Mouse (Mus musculus): ENCODE results near the gene Adamtsl1. TPM values are rescaled to one million over a fixed set of nuclear protein-coding genes. Genes with fewer than 3 reads are reported as not detected.

Adamtsl1 gene
- polyA plus RNA-seq, 1 experiment from 2014 or later: 3.0 TPM

DNA sequence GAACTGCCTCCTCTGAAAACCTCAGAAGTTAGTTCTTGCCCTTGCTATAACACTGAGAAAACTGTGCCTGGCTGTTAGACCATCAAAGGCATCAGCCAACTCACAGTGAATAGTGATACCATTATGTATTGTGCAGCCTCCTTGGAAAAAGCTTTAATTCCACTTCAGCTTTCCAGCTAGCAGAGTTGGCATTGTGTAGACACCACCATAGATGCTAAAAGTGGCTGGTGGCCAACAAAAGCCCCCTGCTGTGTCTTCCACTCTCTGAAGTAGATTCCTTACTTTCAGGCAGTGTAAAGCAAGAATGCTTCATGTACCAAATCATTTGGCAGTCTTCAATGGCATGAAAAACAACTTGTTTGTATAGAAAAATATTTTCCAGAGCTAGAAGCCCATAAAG is 323.1 kb downstream of the Adamtsl1 start:
- H3K4me3 ChIP-seq: no peak overlapping the region
- no peaks in the 10 kb centered on the region for H3K9me3 ChIP-seq
- H3K4me1 ChIP-seq: peaks cover 18% of the 10 kb centered on the region
- no peaks in the 10 kb centered on the region for H3K36me3 ChIP-seq (replicated peaks)
- no peaks in the 10 kb centered on the region; the same call in 1 of the 2 replicates for H3K27me3 ChIP-seq (ENCODE audit: poor library complexity, severe bottlenecking)
- DNase-seq (ENCODE audit: extremely low spot score, low spot score): no peak
- H3K27ac ChIP-seq: no peak overlapping the region

DNA sequence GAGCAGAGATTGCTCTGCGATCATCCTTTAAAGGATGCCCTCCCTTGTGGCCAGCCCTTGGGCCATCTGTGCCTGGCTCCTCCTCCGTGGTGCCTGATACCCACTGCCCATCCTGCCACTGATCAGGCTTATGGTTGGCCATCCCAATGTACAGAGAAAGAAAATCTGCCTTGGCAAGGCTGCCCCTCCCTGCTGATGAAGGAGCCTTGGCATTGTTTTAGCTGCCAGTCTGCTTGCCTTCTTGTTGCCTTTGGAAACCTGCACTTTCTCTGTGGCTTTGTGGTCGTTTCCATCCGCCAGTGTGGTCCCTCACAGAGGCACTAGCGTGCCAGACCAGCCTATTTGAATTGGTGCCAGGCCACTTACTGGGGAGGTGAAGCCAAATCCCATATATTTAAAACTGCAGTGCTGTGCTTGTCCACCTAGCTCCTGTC is 323.6 kb downstream of the Adamtsl1 start:
- no peak overlapping the region for H3K27ac ChIP-seq
- H3K27me3 ChIP-seq (ENCODE audit: poor library complexity, severe bottlenecking): no peaks in the 10 kb centered on the region; the same call in 1 of the 2 replicates
- no peak for DNase-seq (ENCODE audit: extremely low spot score, low spot score)
- H3K4me1 ChIP-seq: peaks cover 18% of the 10 kb centered on the region
- no peaks in the 10 kb centered on the region for H3K9me3 ChIP-seq
- H3K4me3 ChIP-seq: no peak overlapping the region
- no peaks in the 10 kb centered on the region for H3K36me3 ChIP-seq (replicated peaks)
- 77% methylated on average over 5 of the region's 5 CpGs for WGBS

DNA sequence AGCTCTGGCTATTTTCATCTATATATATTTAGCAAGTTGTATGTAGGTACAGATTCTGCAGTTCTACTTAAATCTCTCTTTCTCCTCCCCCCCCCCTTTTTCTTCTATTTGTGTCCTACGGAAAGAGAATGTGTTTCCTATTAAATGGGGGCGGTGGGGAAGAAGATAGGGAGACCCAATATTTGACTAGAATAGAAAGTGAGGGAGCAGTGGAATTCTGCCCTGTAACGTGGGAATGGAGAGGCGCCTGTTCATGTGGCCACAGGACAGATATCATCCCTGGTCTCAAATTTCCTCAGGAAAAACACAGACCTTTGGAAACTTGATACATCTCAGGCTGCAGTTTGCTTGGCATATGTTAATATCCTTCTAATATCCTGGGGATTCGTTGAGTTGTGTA is 324.1 kb downstream of the Adamtsl1 start:
- H3K27me3 ChIP-seq (ENCODE audit: poor library complexity, severe bottlenecking): no peaks in the 10 kb centered on the region; the same call in 1 of the 2 replicates
- H3K4me1 ChIP-seq: peaks cover 18% of the 10 kb centered on the region
- DNase-seq (ENCODE audit: extremely low spot score, low spot score): no peak
- 67% methylated on average over 5 of the region's 5 CpGs for WGBS
- no peaks in the 10 kb centered on the region for H3K36me3 ChIP-seq (replicated peaks)
- H3K27ac ChIP-seq: no peak overlapping the region
- H3K9me3 ChIP-seq: no peaks in the 10 kb centered on the region
- no peak overlapping the region for H3K4me3 ChIP-seq

DNA sequence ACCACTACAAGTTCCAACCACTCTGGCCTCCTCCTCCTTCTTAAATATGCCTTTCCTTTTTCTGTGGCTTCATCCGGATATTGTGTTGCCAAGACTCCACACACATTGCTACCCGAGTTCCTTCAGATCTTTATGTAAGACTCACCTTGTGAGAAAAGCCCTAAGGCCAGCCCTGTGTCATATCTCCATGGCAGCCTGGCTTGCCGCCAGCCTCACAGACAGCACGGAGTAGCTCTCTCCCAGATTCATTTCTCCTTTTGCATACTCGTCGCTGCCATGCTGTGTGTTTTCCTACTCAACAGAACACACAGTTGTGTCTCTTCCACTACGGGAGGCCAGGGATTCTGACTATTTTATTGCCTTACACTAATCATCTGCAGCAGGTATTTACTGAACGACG is 328.1 kb downstream of the Adamtsl1 start:
- WGBS: 92% methylated on average over 9 of the region's 9 CpGs
- Histone ChIP-seq H3K36me3 (replicated peaks) (no peaks in the 10 kb centered on the region), H3K27me3 (ENCODE audit: poor library complexity, severe bottlenecking) (no peaks in the 10 kb centered on the region; the same call in 1 of the 2 replicates)

DNA sequence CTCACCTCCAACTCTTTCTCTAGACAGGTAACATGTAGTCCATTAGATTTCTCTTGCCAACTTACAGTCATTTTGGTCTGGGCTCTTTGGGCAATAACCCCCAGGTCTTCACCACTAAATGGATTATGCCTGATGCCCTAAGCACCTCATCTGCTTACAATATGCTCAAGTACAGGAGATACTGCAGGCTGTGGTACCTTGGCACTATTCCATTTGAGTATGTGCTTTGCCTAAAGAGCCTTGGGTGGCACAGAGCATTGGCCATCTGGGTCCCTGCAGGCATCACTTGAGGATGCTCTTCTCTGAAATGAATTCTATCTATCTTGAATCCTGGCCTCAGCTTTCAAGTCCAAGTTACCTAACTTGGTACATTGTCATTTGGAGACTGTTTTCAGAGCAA is 330.4 kb downstream of the Adamtsl1 start:
- no peak overlapping the region for H3K4me3 ChIP-seq
- no peak overlapping the region for H3K27ac ChIP-seq
- no peaks in the 10 kb centered on the region for H3K9me3 ChIP-seq
- peaks cover 9% of the 10 kb centered on the region for H3K4me1 ChIP-seq
- H3K27me3 ChIP-seq (ENCODE audit: poor library complexity, severe bottlenecking): no peaks in the 10 kb centered on the region; the same call in 1 of the 2 replicates
- H3K36me3 ChIP-seq (replicated peaks): no peaks in the 10 kb centered on the region
- no peak for DNase-seq (ENCODE audit: extremely low spot score, low spot score)

More for the DNA sequence above, 328.1 kb downstream of the Adamtsl1 start:
- DNase-seq (ENCODE audit: extremely low spot score, low spot score): no peak
- Histone ChIP-seq H3K9me3 (no peaks in the 10 kb centered on the region), H3K4me1 (peaks cover 20% of the 10 kb centered on the region), H3K4me3 (no peak overlapping the region), H3K27ac (no peak overlapping the region)

DNA sequence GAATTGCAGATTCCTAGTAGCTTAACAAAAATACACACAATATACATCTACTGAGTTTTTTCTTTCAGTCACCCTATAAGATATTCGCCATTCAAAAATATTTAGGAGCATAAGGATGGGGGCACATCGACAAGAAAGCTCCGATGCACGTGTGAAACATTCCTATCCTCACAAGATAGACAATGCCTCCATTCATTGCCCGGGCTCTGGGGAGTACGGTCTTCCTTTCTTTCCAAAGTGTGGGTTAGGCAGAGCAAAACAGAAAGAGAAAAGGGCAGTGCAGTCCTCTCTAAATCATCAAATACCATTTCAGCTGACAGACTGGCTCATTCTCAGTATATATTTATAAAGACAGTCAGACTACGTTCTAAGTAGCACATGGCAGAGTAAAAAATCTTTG is 332.0 kb downstream of the Adamtsl1 start:
- peaks cover 9% of the 10 kb centered on the region for H3K4me1 ChIP-seq
- H3K36me3 ChIP-seq (replicated peaks): no peaks in the 10 kb centered on the region
- H3K4me3 ChIP-seq: no peak overlapping the region
- WGBS: 38% methylated on average over 7 of the region's 7 CpGs
- no peaks in the 10 kb centered on the region for H3K27me3 ChIP-seq (ENCODE audit: poor library complexity, severe bottlenecking)
- no peak overlapping the region for H3K27ac ChIP-seq
- DNase-seq (ENCODE audit: extremely low spot score, low spot score): no peak
- H3K9me3 ChIP-seq: no peaks in the 10 kb centered on the region

DNA sequence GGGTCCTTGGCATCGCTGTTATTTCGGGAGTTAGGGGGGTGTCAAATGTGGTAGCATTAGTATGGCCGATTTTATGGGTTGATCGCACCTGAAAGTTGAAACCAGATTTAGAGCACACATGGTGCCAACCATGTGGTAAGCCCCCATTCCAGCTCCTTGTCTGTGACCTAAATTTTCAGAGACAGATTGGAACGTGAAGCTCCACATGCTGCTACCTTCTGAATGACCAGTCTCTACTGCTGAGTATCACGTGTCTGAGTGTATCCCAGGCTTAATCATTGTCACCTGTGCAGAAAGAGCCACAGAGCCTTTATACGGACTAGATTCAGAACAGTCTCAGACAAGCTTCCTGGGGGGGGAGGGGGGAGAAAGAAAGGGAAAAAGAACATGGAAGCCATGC is 339.4 kb downstream of the Adamtsl1 start:
- 82% methylated on average over 7 of the region's 7 CpGs for WGBS
- no peak for DNase-seq (ENCODE audit: extremely low spot score, low spot score)
- H3K9me3 ChIP-seq: no peaks in the 10 kb centered on the region

DNA sequence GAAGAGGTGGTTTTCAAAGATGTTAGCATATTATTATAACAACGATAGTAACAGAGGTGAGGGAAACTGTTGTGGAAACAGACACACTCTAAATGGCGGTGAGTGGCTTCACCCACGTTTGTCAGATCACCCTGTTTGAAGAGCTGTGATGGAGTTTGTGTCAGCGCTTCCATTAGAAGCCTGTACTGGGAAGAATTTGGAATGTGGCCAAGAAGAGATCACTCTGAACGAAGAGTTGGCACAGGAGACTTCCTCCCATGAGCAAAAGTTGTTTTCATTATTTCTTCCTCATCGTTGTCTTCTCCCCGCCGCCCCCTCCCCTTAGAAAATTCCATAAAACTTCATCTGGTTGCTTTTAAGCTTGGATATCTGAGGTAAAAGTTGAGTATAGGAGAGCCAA is 340.5 kb downstream of the Adamtsl1 start:
- no peak for DNase-seq (ENCODE audit: extremely low spot score, low spot score)
- Histone ChIP-seq H3K27ac (no peak overlapping the region), H3K4me1 (no peaks in the 10 kb centered on the region), H3K36me3 (replicated peaks) (no peaks in the 10 kb centered on the region), H3K9me3 (no peaks in the 10 kb centered on the region), H3K4me3 (no peak overlapping the region), H3K27me3 (ENCODE audit: poor library complexity, severe bottlenecking) (no peaks in the 10 kb centered on the region)
- 88% methylated on average over 8 of the region's 8 CpGs for WGBS

More for the DNA sequence above, 339.4 kb downstream of the Adamtsl1 start:
- Histone ChIP-seq H3K4me1 (no peaks in the 10 kb centered on the region), H3K27me3 (ENCODE audit: poor library complexity, severe bottlenecking) (no peaks in the 10 kb centered on the region), H3K27ac (no peak overlapping the region), H3K4me3 (no peak overlapping the region), H3K36me3 (replicated peaks) (no peaks in the 10 kb centered on the region)

DNA sequence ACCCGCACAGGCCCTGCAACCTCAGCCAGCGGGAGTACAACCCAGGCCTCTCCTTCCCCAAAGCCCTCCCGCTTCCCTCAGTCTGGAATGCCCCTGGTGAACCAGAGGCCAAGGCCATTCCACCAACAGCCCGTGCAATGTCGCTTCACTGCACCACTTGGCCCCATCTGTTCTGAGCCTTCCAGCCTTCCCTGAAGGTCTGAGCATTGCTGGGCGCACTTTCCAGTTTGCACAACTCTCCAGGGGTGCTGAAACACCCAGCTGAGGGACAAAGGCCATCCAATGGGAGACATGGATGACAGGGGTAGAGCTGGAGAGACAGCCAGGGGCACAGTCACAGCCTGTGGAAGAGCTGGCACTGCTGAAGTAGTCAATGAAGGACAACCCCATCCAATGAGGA is 365.4 kb downstream of the Adamtsl1 start:
- H3K27me3 ChIP-seq (ENCODE audit: poor library complexity, severe bottlenecking): no peaks in the 10 kb centered on the region
- DNase-seq (ENCODE audit: extremely low spot score, low spot score): no peak
- H3K36me3 ChIP-seq (replicated peaks): no peaks in the 10 kb centered on the region
- H3K27ac ChIP-seq: no peak overlapping the region
- H3K4me3 ChIP-seq: no peak overlapping the region
- no peaks in the 10 kb centered on the region for H3K4me1 ChIP-seq
- 77% methylated on average over 6 of the region's 6 CpGs for WGBS
- no peaks in the 10 kb centered on the region for H3K9me3 ChIP-seq

DNA sequence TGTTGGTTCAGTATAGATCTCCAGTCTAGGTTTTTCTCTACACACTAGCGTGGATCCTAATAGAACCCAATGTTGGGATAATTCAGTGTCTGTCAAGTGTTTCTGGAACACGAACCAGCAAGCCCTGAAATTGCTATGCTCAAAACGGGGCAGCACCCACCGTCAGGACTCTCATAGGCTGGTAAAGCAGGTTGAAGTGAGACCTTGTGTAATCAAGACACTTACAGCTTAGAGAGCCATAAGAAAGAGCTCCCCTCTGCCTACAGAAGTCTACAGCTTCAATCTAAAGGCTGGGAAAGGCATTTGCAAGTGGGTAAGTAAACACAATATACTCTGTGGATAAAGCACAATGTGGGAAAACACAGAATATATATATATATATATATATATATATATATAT is 367.3 kb downstream of the Adamtsl1 start:
- no peak overlapping the region for H3K27ac ChIP-seq
- H3K4me1 ChIP-seq: no peaks in the 10 kb centered on the region
- WGBS: 92% methylated on average over 4 of the region's 4 CpGs
- no peak overlapping the region for H3K4me3 ChIP-seq
- no peaks in the 10 kb centered on the region for H3K36me3 ChIP-seq (replicated peaks)
- H3K9me3 ChIP-seq: no peaks in the 10 kb centered on the region
- no peaks in the 10 kb centered on the region for H3K27me3 ChIP-seq (ENCODE audit: poor library complexity, severe bottlenecking)
- no peak for DNase-seq (ENCODE audit: extremely low spot score, low spot score)

DNA sequence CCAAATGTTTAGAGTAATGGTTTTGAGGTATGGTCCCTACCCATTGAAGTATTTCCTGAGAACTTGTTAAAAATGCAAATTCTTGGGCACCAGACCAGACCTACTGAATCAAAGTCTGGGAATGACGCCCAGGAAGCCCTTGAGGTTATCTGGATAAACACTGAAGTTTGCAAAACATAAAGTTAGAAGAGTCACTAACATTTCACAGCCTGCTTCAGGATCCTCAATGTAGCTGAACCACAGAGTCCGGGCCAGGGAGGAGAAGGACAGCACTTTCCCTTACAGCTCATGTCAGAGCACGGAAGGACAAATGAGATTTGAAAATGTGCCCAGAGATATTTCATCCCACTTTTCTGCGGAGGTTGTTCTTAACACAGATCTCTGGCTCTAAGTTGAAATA is 370.1 kb downstream of the Adamtsl1 start:
- Histone ChIP-seq H3K4me3 (no peak overlapping the region), H3K27ac (no peak overlapping the region), H3K4me1 (no peaks in the 10 kb centered on the region), H3K9me3 (no peaks in the 10 kb centered on the region), H3K36me3 (replicated peaks) (no peaks in the 10 kb centered on the region), H3K27me3 (ENCODE audit: poor library complexity, severe bottlenecking) (no peaks in the 10 kb centered on the region)
- WGBS: 92% methylated on average over 4 of the region's 4 CpGs
- DNase-seq (ENCODE audit: extremely low spot score, low spot score): no peak

DNA sequence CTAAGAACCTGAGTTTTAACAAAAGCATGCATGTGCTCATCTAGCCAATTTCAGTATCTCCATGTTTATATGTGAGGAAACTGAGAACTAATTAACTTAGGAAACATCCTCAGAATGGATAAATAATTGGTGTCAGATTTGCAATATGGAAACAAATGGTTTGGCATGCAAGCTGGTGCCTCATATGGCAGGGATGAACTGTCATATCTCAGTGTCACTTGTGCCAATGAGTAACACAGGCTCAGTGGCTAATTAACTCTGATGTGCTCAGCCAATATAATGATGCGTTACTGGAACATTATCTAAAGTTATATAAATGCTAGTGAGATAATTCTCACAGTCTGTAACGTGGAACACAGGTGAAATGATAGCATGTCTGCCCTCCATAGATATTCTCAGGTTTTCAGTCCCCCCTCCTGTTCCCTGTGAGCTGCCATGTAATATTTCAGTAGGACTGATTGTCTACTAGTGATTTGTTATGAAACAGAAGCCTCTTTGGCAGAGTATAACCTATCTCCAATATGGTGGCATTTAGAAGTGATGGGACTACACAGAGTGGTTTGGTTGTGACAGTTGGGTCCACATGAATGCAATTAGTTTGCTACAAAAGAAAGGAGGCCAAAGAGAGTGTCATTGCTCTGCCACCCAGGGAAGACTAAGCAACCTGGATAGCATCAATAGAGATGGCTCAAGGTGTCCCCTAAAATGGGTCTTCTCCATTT is 376.1 kb downstream of the Adamtsl1 start:
- Histone ChIP-seq H3K4me1 (no peaks in the 10 kb centered on the region), H3K27me3 (ENCODE audit: poor library complexity, severe bottlenecking) (no peaks in the 10 kb centered on the region), H3K9me3 (no peaks in the 10 kb centered on the region), H3K4me3 (no peak overlapping the region), H3K27ac (no peak overlapping the region), H3K36me3 (replicated peaks) (no peaks in the 10 kb centered on the region)
- 89% methylated on average over 2 of the region's 2 CpGs for WGBS
- no peak for DNase-seq (ENCODE audit: extremely low spot score, low spot score)

DNA sequence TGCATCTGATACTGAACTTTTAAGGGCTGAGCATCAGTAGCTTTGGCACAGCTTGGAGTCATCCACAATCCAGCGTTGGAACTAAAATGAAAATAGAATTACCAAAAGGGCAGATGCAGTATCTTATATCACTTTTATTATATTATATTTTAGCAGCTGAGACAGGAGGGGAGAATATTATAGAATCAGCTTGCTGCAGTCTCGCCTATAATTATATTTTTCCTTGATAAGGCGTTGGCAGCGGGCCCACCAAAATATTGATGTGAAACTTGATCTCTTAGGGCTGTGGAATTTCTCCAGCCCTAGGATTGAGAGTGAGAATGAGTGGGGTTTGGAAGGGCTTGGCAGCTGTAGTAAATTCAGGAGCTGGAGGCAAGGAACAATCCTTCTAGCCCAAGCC is 387.3 kb downstream of the Adamtsl1 start:
- Histone ChIP-seq H3K4me1 (no peaks in the 10 kb centered on the region), H3K27ac (no peak overlapping the region), H3K9me3 (no peaks in the 10 kb centered on the region), H3K27me3 (ENCODE audit: poor library complexity, severe bottlenecking) (no peaks in the 10 kb centered on the region), H3K36me3 (replicated peaks) (no peaks in the 10 kb centered on the region), H3K4me3 (no peak overlapping the region)
- 88% methylated on average over 4 of the region's 4 CpGs for WGBS
- DNase-seq (ENCODE audit: extremely low spot score, low spot score): no peak

DNA sequence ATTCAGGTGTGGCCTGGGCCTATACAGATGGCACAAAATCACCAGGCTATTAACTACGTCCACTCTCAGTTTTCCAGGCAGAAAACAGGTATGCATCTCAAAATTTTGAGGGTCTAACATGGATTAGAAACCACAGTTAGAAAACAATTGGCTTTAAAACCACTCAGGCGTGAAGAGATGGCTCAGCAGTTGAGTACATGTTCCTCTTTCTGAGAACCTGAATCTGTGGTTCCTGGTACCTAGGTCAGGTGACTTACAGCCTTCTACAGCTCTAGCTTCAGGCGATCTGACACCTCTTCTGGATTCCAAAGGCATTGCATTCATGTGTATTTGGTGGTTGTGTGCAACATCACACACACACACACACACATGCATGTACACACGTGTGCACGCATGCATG is 390.2 kb downstream of the Adamtsl1 start:
- 85% methylated on average over 5 of the region's 5 CpGs for WGBS
- no peaks in the 10 kb centered on the region for H3K36me3 ChIP-seq (replicated peaks)
- no peaks in the 10 kb centered on the region for H3K4me1 ChIP-seq
- no peaks in the 10 kb centered on the region for H3K9me3 ChIP-seq
- H3K4me3 ChIP-seq: no peak overlapping the region
- H3K27me3 ChIP-seq (ENCODE audit: poor library complexity, severe bottlenecking): no peaks in the 10 kb centered on the region
- H3K27ac ChIP-seq: no peak overlapping the region
- no peak for DNase-seq (ENCODE audit: extremely low spot score, low spot score)
